Comparison of ENCODE assay signal across 9 mouse cellular contexts in the genomic region with DNA sequence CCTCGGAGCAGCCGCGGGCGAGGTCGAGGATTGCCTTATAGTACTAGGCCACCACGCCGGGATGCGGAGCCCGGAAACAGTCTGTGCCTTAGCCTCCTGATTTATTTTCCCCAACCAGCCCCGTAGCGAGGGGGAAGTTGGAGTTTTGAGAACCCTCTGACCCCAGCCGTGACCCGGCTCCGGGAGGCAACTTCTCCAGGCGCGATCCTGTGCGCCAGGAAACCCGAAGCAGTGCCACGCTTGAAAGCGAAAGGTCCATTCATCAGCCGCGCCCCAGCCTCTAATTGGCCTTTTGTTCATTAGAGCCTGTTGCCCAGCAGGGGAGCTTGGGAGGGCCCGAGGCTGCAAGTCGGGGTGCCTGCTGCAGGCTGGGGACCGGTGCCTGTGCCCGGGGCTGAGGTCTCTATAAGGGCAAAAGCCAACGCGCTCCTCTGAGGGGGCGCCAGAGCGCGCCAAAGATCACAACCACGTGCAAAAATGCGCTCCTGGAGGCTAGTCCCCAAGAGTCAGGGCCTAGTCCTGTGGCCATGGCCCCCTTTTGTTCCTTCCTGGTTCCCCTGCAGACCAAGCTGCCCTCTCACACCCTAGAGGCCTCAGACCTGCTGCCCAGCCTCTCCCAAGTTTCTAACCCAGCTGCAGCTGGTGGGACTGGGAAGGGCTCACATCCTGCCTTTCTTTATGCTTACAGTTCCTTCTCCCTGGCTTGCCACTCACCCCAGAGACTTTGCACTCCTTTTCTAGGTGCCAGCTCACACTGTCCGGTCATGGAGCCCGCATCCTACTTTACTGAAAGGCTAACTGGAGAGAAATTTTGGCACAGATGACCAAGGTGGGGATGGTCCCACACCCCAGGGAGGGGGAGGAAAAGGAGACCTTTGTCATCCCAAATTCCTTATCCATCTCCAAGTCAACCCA. TPM values are rescaled to one million over a fixed set of nuclear protein-coding genes. Genes with fewer than 3 reads are reported as not detected.
A peak's percentile ranks its signal among the peaks of the same experiment; 100 is the strongest.
DNase-seq lines count a peak whose midpoint lies in the region; ATAC-seq lines count a peak whose summit lies in the region.
"Had no signal": no experiment of that assay in that cellular context is flagged by ENCODE, and none has a peak within 500 bp of the region (broad histone marks: within the 10 kb centered on the region; RNA-seq: fewer than 3 reads in every experiment).

No protein-coding gene starts in this region.

- WGBS in forebrain, embryonic 16.5 days, result 1% methylated on average over 35 of the region's 35 CpGs

- H3K4me1 ChIP-seq in forebrain, embryonic 16.5 days (replicated peaks; ENCODE audit: control insufficient read depth, insufficient read depth, low read length), result peaks cover 53% of the 10 kb centered on the region

- peak overlapping the region; percentile 37 for H3K4me3 ChIP-seq in forebrain, embryonic 16.5 days (replicated peaks; ENCODE audit: low read length)

- H3K9ac ChIP-seq in forebrain, embryonic 16.5 days (replicated peaks; ENCODE audit: low read depth, low read length), result peak overlapping the region; percentile 52

- peaks cover 37% of the 10 kb centered on the region for H3K27me3 ChIP-seq in forebrain, embryonic 16.5 days (replicated peaks; ENCODE audit: control insufficient read depth, insufficient read depth, low read length)

- no peaks in the 10 kb centered on the region for H3K36me3 ChIP-seq in forebrain, embryonic 16.5 days (ENCODE audit: control insufficient read depth, insufficient read depth)

- ATAC-seq in forebrain, embryonic 16.5 days, result 0 out of 2 replicates have a peak, but pooled peaks have one; percentile 11

- peak overlapping the region; percentile 44; the same call in 1 of the 2 replicates for H3K27ac ChIP-seq in forebrain, embryonic 16.5 days (ENCODE audit: low read length)
- H3K27ac ChIP-seq: macrophage had no signal

- H3K9me3 ChIP-seq in forebrain, embryonic 16.5 days (ENCODE audit: control insufficient read depth, low read length), result no peaks in the 10 kb centered on the region

- DNase-seq in ovary, postnatal 36 days (ENCODE audit: low spot score), result peak; percentile 48
- DNase-seq in ovary, postnatal 10 days (ENCODE audit: low spot score), result no peak
- DNase-seq in kidney, postnatal 25 days, result peak; percentile 54 to 81
- peak; percentile 64 for DNase-seq in retina, embryonic 14.5 days (ENCODE audit: low spot score)
- no peak for DNase-seq in urinary bladder, adult 2 months (ENCODE audit: low spot score)
- DNase-seq in gastrocnemius, postnatal 25 days, result no peak
- no peak for DNase-seq in spleen, adult 18-20 months

- peak overlapping the region; percentile 64 for H3K4me2 ChIP-seq in forebrain, embryonic 16.5 days (ENCODE audit: low read length)

RNA-seq across cellular contexts. Expression of gene Emx2, which starts 11.1 kb away (rescaled TPM):
- 13.1 and 13.8 TPM in 2 replicates for polyA plus RNA-seq in forebrain, embryonic 16.5 days (2015; fragmentation: Nextera tagmentation; extraction: Ambion mirVana)
- 0.13 and 0.40 TPM in 2 replicates for polyA plus RNA-seq in urinary bladder, adult 2 months (2012; rRNA removed)
- 1 to 10 TPM; 1.4 TPM for total RNA-seq in gastrocnemius, postnatal 25 days (2021)
- polyA plus RNA-seq: macrophage had no signal

Comparison
In these comparisons a context has a peak if more than half of its experiments do, and no peak if none do; other contexts are left out.
1. DNase-seq: peak in ovary, postnatal 36 days (single experiment), kidney, postnatal 25 days (2 of 2) and retina, embryonic 14.5 days (single experiment); none in ovary, postnatal 10 days (single experiment), urinary bladder, adult 2 months (single experiment), gastrocnemius, postnatal 25 days (single experiment) and spleen, adult 18-20 months (0 of 2).
2. RNA of gene Emx2, which starts 11.1 kb away (polyA plus RNA-seq): 13.1 to 13.8 TPM in forebrain, embryonic 16.5 days; 0.13 to 0.40 TPM in urinary bladder, adult 2 months; every median in the first group is over 10 times any median in the second.